Mouse (Mus musculus) lung, embryonic 14.5 days (tissue): ENCODE results near the gene Ccser1. TPM values are rescaled to one million over a fixed set of nuclear protein-coding genes. Genes with fewer than 3 reads are reported as not detected.
A peak's percentile ranks its signal among the peaks of the same experiment; 100 is the strongest.

Experiments used
- ATAC-seq: fragments of 200-750 bp; cut with Nextera tagmentation; 2 replicates; pipeline ENCODE4 v1.8.0; 2017; ENCODE audit warnings: mild to moderate bottlenecking, moderate TSS enrichment, moderate library complexity; ENCODE audit not compliant: insufficient read depth
- DNase-seq: peaks from one replicate; pipeline ENCODE4 v3.0.0-alpha.2; 2015
- H3K27ac ChIP-seq: fragments of 300-500 bp; sonication (generic); 2 replicates; pipeline ENCODE4 v1.5.1; 2014; ENCODE audit warnings: low read depth, mild to moderate bottlenecking, moderate library complexity
- H3K27me3 ChIP-seq: fragments of 300-500 bp; sonication (generic); 2 replicates; pipeline ENCODE4 v1.6.1; 2014; ENCODE audit warnings: low read length, control low read depth; ENCODE audit not compliant: insufficient read depth
- H3K36me3 ChIP-seq: fragments of 300-500 bp; sonication (generic); 2 replicates; pipeline ENCODE4 v1.6.1; 2014; ENCODE audit warnings: control low read depth; ENCODE audit not compliant: insufficient read depth
- H3K4me1 ChIP-seq: fragments of 300-500 bp; sonication (generic); 2 replicates; pipeline ENCODE4 v1.6.1; 2014; ENCODE audit warnings: antibody characterized with exemption, control low read depth; ENCODE audit not compliant: insufficient read depth
- H3K4me2 ChIP-seq: fragments of 300-500 bp; sonication (generic); 2 replicates; pipeline ENCODE4 v1.6.1; 2014; ENCODE audit warnings: mild to moderate bottlenecking
- H3K4me3 ChIP-seq: fragments of 300-500 bp; sonication (generic); 2 replicates; pipeline ENCODE4 v1.5.1; 2014; ENCODE audit warnings: low read depth, low read length
- H3K9ac ChIP-seq: fragments of 300-500 bp; sonication (generic); 2 replicates; pipeline ENCODE4 v1.6.1; 2014
- H3K9me3 ChIP-seq: fragments of 300-500 bp; sonication (generic); 2 replicates; pipeline ENCODE4 v1.6.1; 2016; ENCODE audit warnings: low read depth, low read length, control low read depth
- CTCF ChIP-seq: IDR thresholded peaks from 2 replicates; pipeline ENCODE4 v1.5.1; 2016; ENCODE audit warnings: antibody characterized with exemption, low read depth
- WGBS: fragments of 180-500 bp; shearing (Covaris S2); extraction: QIAGEN DNeasy Blood & Tissue Kit; methylation state at CpG from one replicate; pipeline ENCODE4 v1.1.7; 2014; 5-methylcytosine and 5-hydroxymethylcytosine counted together
- polyA plus RNA-seq: library from polyadenylated mRNA; unstranded; fragments of >200 nt; fragmentation: Nextera tagmentation; extraction: Ambion mirVana; gene quantifications from 2 replicates; pipeline ENCODE4 v1.2.1, GENCODE M21; 2014

Ccser1 gene
- polyA plus RNA-seq, 1 experiment from 2014 or later = 8.9 TPM

DNA sequence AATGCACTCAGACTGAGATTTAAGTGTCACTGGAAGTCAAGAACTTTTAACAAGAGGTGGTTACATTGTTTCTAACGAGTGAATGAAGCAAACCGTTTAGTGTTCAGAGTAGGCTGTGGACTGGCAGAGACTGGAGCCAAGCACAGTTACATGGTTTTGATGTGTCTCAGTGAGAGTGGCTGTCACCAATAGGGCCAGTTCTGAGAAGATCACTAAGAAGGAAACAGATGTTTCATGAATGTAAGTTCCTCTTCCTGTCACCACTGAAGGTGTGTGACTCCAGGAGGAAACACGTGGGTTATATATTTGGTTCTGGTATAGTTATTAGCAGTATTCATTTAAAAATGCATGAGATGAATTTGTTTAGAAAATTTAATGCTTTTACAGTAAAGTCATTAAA, 112.8 kb downstream of the Ccser1 start:
- H3K4me3 ChIP-seq = no peak overlapping the region
- H3K36me3 ChIP-seq = no peaks in the 10 kb centered on the region
- H3K9ac ChIP-seq = no peak overlapping the region
- ATAC-seq = 0 out of 2 replicates have a peak, but pooled peaks have one; percentile 14
- H3K4me2 ChIP-seq = no peak overlapping the region
- no peaks in the 10 kb centered on the region for H3K9me3 ChIP-seq
- peaks cover 5% of the 10 kb centered on the region for H3K4me1 ChIP-seq
- no peaks in the 10 kb centered on the region for H3K27me3 ChIP-seq
- peak; percentile 15 for DNase-seq
- no peak overlapping the region for H3K27ac ChIP-seq
- WGBS = 46% methylated on average over 3 of the region's 3 CpGs
- no peak for TF ChIP-seq CTCF

- ATAC-seq (peak; percentile 28; the same call in 1 of the 2 replicates), DNase-seq (peak; percentile 67)
- no peaks in the 10 kb centered on the region for H3K36me3 ChIP-seq
- no peaks in the 10 kb centered on the region for H3K27me3 ChIP-seq
- TF ChIP-seq CTCF = no peak
- 35% methylated on average over 4 of the region's 4 CpGs for WGBS
- no peak overlapping the region for H3K4me3 ChIP-seq
- no peak overlapping the region for H3K9ac ChIP-seq
- peaks cover 5% of the 10 kb centered on the region for H3K4me1 ChIP-seq
- no peak overlapping the region for H3K27ac ChIP-seq
- H3K4me2 ChIP-seq = 0 out of 2 replicates have a peak overlapping the region, but pooled peaks have one; percentile 12
- H3K9me3 ChIP-seq = no peaks in the 10 kb centered on the region
Observed at GRCm38 (mm10) chr6:61295535-61295934, 115.4 kb downstream of the Ccser1 start.

DNA sequence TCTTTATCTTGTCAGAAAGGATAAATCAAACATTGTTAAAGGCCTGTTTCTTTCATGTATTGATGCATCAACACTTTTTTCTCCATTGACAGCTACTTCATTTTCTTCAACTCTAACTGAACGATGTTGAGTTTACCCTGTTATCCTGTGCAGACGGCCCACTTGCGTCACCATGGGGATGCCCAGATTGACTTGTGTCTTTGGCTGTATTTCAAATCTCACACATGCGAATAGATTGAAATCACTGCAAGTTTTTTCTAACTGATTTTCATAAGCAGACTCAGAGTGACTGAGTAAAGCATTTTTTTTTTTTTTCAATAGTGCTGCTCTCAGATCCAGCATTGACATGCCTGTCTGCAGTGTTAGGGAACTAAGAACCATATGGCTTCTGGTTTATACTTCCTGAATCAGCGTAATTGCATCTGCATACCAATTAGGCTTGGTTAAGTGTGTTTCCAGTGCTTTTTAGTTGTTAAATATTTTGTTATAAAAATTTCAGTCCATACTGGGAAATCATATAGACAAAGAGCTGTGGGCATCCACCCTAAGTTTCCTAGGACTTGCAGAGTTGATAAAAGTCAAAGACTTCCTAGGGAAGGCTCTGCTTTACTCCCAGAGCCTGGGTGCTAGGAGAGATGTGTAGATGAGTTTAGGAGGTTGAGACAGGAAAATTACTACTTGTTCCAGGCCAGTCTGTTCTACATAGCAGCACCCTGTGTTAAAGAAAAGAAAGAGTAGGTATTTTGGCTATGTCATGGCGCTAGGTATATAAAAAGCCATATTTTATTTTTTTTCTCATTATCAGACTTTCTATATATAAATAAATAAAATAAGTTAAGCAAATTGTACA, 116.3 kb downstream of the Ccser1 start:
- Histone ChIP-seq H3K4me1 (peaks cover 5% of the 10 kb centered on the region), H3K4me2 (no peak overlapping the region), H3K9me3 (no peaks in the 10 kb centered on the region), H3K4me3 (no peak overlapping the region), H3K27me3 (no peaks in the 10 kb centered on the region), H3K36me3 (no peaks in the 10 kb centered on the region), H3K27ac (no peak overlapping the region), H3K9ac (no peak overlapping the region)
- TF ChIP-seq CTCF = no peak
- DNase-seq = peak; percentile 41
- ATAC-seq = peak; percentile 54; the same call in 1 of the 2 replicates
- 49% methylated on average over 6 of the region's 6 CpGs for WGBS

DNA sequence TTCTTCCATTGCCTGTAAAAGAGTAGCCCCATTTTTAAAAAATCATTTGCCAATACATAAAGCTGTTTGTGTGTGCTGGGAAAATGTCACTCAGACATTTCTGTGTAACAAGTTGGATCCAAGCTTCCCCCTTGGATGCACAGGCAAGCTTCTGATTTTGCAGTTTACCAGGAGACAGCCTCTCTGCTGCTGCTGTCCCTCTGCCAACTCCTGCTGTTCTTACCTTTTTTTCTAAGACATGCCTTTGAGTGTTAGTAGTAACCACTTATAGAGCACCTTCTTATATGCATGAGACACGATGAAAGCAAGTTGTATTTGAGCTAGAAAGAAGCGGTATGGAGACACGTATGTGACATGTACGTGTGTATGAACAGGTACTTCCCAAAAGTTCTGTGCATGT, 120.3 kb downstream of the Ccser1 start:
- H3K9me3 ChIP-seq = no peaks in the 10 kb centered on the region
- no peak overlapping the region for H3K4me3 ChIP-seq
- no peak overlapping the region for H3K27ac ChIP-seq
- peaks cover 3% of the 10 kb centered on the region for H3K4me1 ChIP-seq
- TF ChIP-seq CTCF = no peak
- no peak overlapping the region for H3K4me2 ChIP-seq
- H3K27me3 ChIP-seq = no peaks in the 10 kb centered on the region
- H3K9ac ChIP-seq = no peak overlapping the region
- DNase-seq (no peak), ATAC-seq (no peak)
- H3K36me3 ChIP-seq = no peaks in the 10 kb centered on the region
- WGBS = 87% methylated on average over 4 of the region's 4 CpGs

GRCm38 (mm10) chr6:61300975-61301374, 120.9 kb downstream of the Ccser1 start:
- Histone ChIP-seq H3K9ac (no peak overlapping the region), H3K4me2 (no peak overlapping the region), H3K4me1 (no peaks in the 10 kb centered on the region; the same call in 1 of the 2 replicates), H3K9me3 (no peaks in the 10 kb centered on the region), H3K27me3 (no peaks in the 10 kb centered on the region), H3K4me3 (no peak overlapping the region), H3K27ac (no peak overlapping the region), H3K36me3 (no peaks in the 10 kb centered on the region)
- ATAC-seq = no peak
- no peak for DNase-seq
- no peak for TF ChIP-seq CTCF
- WGBS = 64% methylated on average over 7 of the region's 7 CpGs

GRCm38 (mm10) chr6:61301631-61302030, 121.5 kb downstream of the Ccser1 start:
- ATAC-seq = no peak
- Histone ChIP-seq H3K36me3 (no peaks in the 10 kb centered on the region), H3K4me3 (no peak overlapping the region), H3K9me3 (no peaks in the 10 kb centered on the region), H3K4me1 (no peaks in the 10 kb centered on the region), H3K4me2 (no peak overlapping the region), H3K9ac (no peak overlapping the region), H3K27me3 (no peaks in the 10 kb centered on the region), H3K27ac (no peak overlapping the region)
- 16% methylated on average over 2 of the region's 2 CpGs for WGBS
- peak; percentile 69 for TF ChIP-seq CTCF
- peak; percentile 84 for DNase-seq

DNA sequence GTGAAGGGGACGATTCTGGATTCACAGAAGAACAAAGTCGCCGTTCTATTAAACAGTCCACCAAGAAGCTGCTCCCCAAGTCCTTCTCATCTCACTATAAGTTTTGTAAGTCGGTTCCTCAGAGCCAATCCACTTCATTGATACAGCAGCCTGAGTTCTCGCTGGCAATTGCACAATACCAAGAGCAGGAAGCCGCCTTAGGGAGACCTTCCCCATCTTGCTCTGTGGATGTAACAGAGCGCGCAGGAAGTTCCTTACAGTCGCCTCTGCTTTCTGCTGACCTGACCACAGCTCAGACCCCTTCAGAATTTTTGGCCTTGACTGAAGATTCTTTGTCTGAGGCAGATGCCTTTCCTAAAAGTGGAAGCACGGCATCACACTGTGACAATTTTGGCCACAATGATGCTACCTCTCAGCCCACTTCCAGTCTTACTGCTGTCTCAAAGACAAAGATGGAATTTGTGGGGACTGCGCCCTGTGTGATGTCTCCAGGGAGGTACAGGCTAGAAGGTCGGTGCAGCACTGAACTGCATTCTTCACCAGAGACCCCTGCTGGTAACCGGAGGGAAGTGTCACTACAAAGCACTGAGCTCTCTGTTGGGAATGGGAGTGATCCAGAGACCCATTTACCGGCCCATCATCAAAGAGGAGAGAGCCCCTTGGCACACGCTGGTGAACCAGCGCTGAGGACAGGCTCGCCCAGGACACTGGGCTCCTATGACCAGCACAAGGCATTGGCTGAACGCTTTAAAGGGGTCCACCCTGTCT, 131.4 kb downstream of the Ccser1 start:
- H3K4me3 ChIP-seq = no peak overlapping the region
- peak; percentile 17 for DNase-seq
- no peak overlapping the region for H3K4me2 ChIP-seq
- WGBS = 81% methylated on average over 18 of the region's 18 CpGs
- no peak for ATAC-seq
- H3K4me1 ChIP-seq = no peaks in the 10 kb centered on the region
- H3K36me3 ChIP-seq = 0 out of 2 replicates have a peak, but pooled peaks cover 2% of the 10 kb centered on the region
- H3K9ac ChIP-seq = no peak overlapping the region
- H3K27ac ChIP-seq = no peak overlapping the region
- no peaks in the 10 kb centered on the region for H3K27me3 ChIP-seq
- H3K9me3 ChIP-seq = no peaks in the 10 kb centered on the region
- peak; percentile 46 for TF ChIP-seq CTCF
